Mouse (Mus musculus) stomach, embryonic 14.5 days (tissue): Measurements from ENCODE around the gene Gabrb1. TPM values are rescaled to one million over a fixed set of nuclear protein-coding genes. Genes with fewer than 3 reads are reported as not detected.
A peak's percentile ranks its signal among the peaks of the same experiment; 100 is the strongest.

Experiments
- ATAC-seq: fragments of 200-750 bp; cut with Nextera tagmentation; 2 replicates; pipeline ENCODE4 v1.8.0; 2017; ENCODE audit warnings: low read depth, moderate TSS enrichment; ENCODE audit not compliant: insufficient number of reproducible peaks, insufficient read depth, low FRiP score
- H3K27ac ChIP-seq: fragments of 300-500 bp; sonication (generic); 2 replicates; pipeline ENCODE4 v1.5.1; 2014; ENCODE audit warnings: mild to moderate bottlenecking, low read length, moderate library complexity, mixed read lengths
- H3K27me3 ChIP-seq: fragments of 300-500 bp; sonication (generic); 2 replicates; pipeline ENCODE4 v1.6.1; 2014; ENCODE audit warnings: low read length, control low read depth, mixed read lengths; ENCODE audit not compliant: control insufficient read depth, insufficient read depth
- H3K36me3 ChIP-seq: fragments of 300-500 bp; sonication (generic); 2 replicates; pipeline ENCODE4 v1.6.1; 2014; ENCODE audit warnings: mild to moderate bottlenecking, control low read depth, low read length, moderate library complexity, mixed read lengths; ENCODE audit not compliant: control insufficient read depth, insufficient read depth
- H3K4me1 ChIP-seq: fragments of 300-500 bp; sonication (generic); 2 replicates; pipeline ENCODE4 v1.6.1; 2014; ENCODE audit warnings: low read length, control low read depth, mixed read lengths; ENCODE audit not compliant: control insufficient read depth, insufficient read depth
- H3K4me2 ChIP-seq: fragments of 300-500 bp; sonication (generic); replicated peaks from 2 replicates; pipeline ENCODE4 v1.6.1; 2014; ENCODE audit warnings: low read depth, low read length, control low read depth
- H3K4me3 ChIP-seq: fragments of 300-500 bp; sonication (generic); 2 replicates; pipeline ENCODE4 v1.5.1; 2014; ENCODE audit warnings: low read depth, low read length, control low read depth
- H3K9ac ChIP-seq: fragments of 300-500 bp; sonication (generic); replicated peaks from 2 replicates; pipeline ENCODE4 v1.6.1; 2014; ENCODE audit warnings: low read depth, mild to moderate bottlenecking, control low read depth, low read length, moderate library complexity, mixed read lengths
- H3K9me3 ChIP-seq: fragments of 300-500 bp; sonication (generic); 2 replicates; pipeline ENCODE4 v1.6.1; 2016; ENCODE audit warnings: low read depth, low read length, control low read depth; ENCODE audit not compliant: control insufficient read depth
- WGBS: fragments of 180-500 bp; shearing (Covaris S2); extraction: QIAGEN DNeasy Blood & Tissue Kit; methylation state at CpG from one replicate; pipeline ENCODE4 v1.1.7; 2014; 5-methylcytosine and 5-hydroxymethylcytosine counted together
- polyA plus RNA-seq: library from polyadenylated mRNA; unstranded; fragments of >200 nt; fragmentation: Nextera tagmentation; extraction: Ambion mirVana; gene quantifications from 2 replicates; pipeline ENCODE4 v1.2.1, GENCODE M21; 2014

The Gabrb1 gene
- polyA plus RNA-seq, 1 experiment from 2014 or later, result 3.3 TPM

- no peaks in the 10 kb centered on the region for H3K9me3 ChIP-seq
- ATAC-seq, result peak; percentile 70
- under 1% methylated on average over 15 of the region's 15 CpGs for WGBS
- H3K4me1 ChIP-seq, result no peaks in the 10 kb centered on the region
- peaks cover 5% of the 10 kb centered on the region for H3K27me3 ChIP-seq
- no peak within 1 kb of the TSS for H3K9ac ChIP-seq
- H3K27ac ChIP-seq, result no peak within 1 kb of the TSS
- peak within 1 kb of the TSS; percentile 97 for H3K4me2 ChIP-seq
- H3K4me3 ChIP-seq, result peak within 1 kb of the TSS; percentile 48
- no peaks in the 10 kb centered on the region for H3K36me3 ChIP-seq
Measured at GRCm38 (mm10) chr5:71658115-71658497, 193 bp downstream of the Gabrb1 start, which contains the start of gene Gabra4. Gene Gabra4 (minus strand): TSS chr5:71658308.

DNA sequence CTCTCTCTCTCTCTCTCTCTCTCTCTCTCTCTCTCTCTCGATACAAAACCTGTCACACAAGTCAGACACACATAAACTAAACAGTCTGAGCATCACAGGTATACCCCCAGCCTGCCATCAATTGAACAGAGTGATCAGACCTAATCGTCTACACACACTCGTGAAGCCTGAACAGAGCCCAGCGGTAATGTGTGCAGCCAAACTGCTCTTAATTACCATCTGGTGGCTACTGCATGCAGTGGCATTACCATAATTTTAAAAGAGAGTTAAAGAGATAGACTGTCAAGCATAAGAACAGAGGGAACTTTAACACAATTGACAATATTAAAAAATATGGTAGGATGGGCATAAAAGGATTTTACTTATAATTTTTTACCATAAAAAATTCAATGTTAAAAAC lies 7.7 kb downstream of the Gabrb1 start:
- no peak for ATAC-seq
- H3K9ac ChIP-seq, result no peak overlapping the region
- H3K27ac ChIP-seq, result no peak overlapping the region
- 40% methylated on average over 4 of the region's 4 CpGs for WGBS
- no peak overlapping the region for H3K4me2 ChIP-seq
- no peaks in the 10 kb centered on the region for H3K27me3 ChIP-seq
- H3K4me3 ChIP-seq, result no peak overlapping the region
- no peaks in the 10 kb centered on the region for H3K4me1 ChIP-seq
- no peaks in the 10 kb centered on the region for H3K9me3 ChIP-seq
- no peaks in the 10 kb centered on the region for H3K36me3 ChIP-seq

DNA sequence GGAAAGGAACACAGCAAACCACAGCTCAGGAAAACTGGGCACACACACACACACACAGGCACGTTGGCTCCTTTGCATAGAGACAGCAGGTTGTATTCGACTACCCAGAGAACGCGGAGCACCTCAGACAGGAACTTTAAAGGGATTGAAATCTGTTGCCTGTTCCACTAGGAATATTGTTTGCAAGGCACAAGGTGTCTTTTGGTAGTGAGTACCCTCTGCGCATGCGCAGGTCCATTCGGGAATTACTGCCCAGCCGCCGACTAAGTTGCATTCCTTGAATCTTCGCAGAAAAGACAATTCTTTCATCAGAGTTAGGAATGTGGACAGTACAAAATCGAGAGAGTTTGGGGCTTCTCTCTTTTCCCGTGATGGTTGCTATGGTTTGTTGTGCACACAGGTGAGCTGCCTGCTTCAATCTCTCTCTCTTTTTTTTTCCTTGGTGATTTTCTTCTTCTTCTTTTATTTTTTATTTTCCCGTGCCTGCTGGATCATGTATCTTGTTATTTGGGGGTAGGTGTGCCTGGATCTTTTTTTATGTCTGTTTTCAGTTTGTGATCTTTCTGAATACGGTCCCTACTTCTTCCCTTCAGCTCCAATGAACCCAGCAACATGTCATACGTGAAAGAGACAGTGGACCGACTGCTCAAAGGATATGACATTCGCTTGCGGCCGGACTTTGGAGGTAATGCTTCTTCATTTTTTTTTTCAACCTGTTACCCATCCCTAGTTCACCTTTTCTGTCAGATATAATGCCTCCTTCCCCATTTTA lies 42.0 kb downstream of the Gabrb1 start:
- no peaks in the 10 kb centered on the region for H3K36me3 ChIP-seq
- H3K27me3 ChIP-seq, result 0 out of 2 replicates have a peak, but pooled peaks cover 2% of the 10 kb centered on the region
- peak overlapping the region; percentile 83 for H3K4me2 ChIP-seq
- no peaks in the 10 kb centered on the region for H3K9me3 ChIP-seq
- WGBS, result 1% methylated on average over 19 of the region's 19 CpGs
- no peak overlapping the region for H3K9ac ChIP-seq
- no peak for ATAC-seq
- no peak overlapping the region for H3K27ac ChIP-seq
- H3K4me1 ChIP-seq, result peaks cover 5% of the 10 kb centered on the region
- H3K4me3 ChIP-seq, result peak overlapping the region; percentile 34

- no peaks in the 10 kb centered on the region for H3K9me3 ChIP-seq
- peak overlapping the region; percentile 83 for H3K4me2 ChIP-seq
- 0 out of 2 replicates have a peak, but pooled peaks cover 2% of the 10 kb centered on the region for H3K27me3 ChIP-seq
- peaks cover 5% of the 10 kb centered on the region for H3K4me1 ChIP-seq
- H3K27ac ChIP-seq, result no peak overlapping the region
- no peaks in the 10 kb centered on the region for H3K36me3 ChIP-seq
- peak; percentile 89 for ATAC-seq
- peak overlapping the region; percentile 34 for H3K4me3 ChIP-seq
- H3K9ac ChIP-seq, result peak overlapping the region; percentile 45
- WGBS, result under 1% methylated on average over 46 of the region's 46 CpGs
Measured at GRCm38 (mm10) chr5:71700468-71701272, 42.8 kb downstream of the Gabrb1 start.

DNA sequence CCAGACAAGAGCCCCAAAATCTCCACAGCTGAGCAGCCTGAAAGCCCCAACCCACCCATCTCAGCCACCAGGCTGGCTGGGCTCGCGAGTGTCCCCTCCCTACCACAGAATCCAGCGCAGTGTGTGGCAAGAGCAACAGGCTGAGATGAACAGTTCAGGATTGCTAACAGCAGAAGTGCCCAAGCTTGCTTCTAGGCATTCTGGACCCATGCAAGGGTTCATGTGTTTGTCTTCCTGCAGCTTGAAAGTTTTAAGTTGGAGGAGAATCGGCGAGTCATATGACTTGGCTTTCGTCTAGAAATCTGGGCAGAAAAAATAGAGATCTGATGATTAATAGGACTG lies 43.3 kb downstream of the Gabrb1 start:
- Histone ChIP-seq H3K9me3 (no peaks in the 10 kb centered on the region), H3K27ac (no peak overlapping the region), H3K4me1 (peaks cover 5% of the 10 kb centered on the region), H3K4me2 (peak overlapping the region; percentile 83), H3K9ac (peak overlapping the region; percentile 45), H3K27me3 (0 out of 2 replicates have a peak, but pooled peaks cover 2% of the 10 kb centered on the region), H3K4me3 (peak overlapping the region; percentile 34), H3K36me3 (no peaks in the 10 kb centered on the region)
- no peak for ATAC-seq
- under 1% methylated on average over 6 of the region's 6 CpGs for WGBS

DNA sequence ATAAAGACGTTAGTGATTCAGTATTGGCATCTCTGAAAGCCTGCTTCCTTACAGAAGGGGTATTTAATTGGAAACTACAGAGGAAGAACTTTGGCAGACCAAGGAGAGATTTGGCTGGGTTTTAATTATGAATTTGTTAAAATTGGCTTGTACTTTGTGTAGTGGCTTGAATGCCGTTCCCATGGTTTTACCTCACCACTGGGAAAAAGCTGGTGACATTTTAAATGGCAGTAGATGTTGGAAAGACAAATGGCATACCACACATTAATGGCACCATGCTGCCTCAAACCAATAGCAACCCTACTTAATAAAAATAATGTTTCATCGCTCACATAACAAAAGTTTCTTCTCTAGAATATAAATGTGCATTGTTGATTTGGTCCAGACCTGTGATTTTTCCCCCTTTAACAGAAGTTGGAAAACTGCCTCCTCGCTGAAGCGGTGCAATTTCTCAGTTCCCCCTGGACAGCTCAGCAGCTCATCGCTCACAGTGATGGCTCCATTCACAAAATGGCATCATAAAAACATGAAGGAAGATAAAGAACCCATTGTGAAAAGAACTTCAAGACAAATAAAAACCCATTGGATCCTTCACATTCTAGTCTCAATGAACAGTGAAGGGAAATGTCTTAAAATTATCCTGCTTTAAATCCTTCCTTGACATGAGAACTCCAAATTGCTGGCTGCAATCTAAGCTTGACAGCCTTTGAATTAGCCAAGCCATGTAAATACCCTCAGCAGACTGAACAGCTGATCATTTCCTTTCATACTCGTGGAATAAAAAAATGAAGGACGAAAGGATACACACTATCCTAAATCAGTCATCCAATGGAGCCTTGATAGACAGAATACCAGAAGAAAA lies 75.2 kb downstream of the Gabrb1 start:
- Histone ChIP-seq H3K4me1 (no peaks in the 10 kb centered on the region), H3K36me3 (no peaks in the 10 kb centered on the region), H3K9me3 (no peaks in the 10 kb centered on the region), H3K9ac (no peak overlapping the region), H3K27ac (no peak overlapping the region), H3K4me2 (no peak overlapping the region), H3K4me3 (no peak overlapping the region), H3K27me3 (no peaks in the 10 kb centered on the region)
- no peak for ATAC-seq
- 80% methylated on average over 8 of the region's 8 CpGs for WGBS

- no peak overlapping the region for H3K9ac ChIP-seq
- H3K4me2 ChIP-seq, result no peak overlapping the region
- H3K9me3 ChIP-seq, result no peaks in the 10 kb centered on the region
- 67% methylated on average over 2 of the region's 2 CpGs for WGBS
- H3K4me1 ChIP-seq, result no peaks in the 10 kb centered on the region
- H3K36me3 ChIP-seq, result no peaks in the 10 kb centered on the region
- no peak for ATAC-seq
- H3K27ac ChIP-seq, result no peak overlapping the region
- no peak overlapping the region for H3K4me3 ChIP-seq
- H3K27me3 ChIP-seq, result no peaks in the 10 kb centered on the region
Measured at GRCm38 (mm10) chr5:71747411-71747810, 89.5 kb downstream of the Gabrb1 start.

DNA sequence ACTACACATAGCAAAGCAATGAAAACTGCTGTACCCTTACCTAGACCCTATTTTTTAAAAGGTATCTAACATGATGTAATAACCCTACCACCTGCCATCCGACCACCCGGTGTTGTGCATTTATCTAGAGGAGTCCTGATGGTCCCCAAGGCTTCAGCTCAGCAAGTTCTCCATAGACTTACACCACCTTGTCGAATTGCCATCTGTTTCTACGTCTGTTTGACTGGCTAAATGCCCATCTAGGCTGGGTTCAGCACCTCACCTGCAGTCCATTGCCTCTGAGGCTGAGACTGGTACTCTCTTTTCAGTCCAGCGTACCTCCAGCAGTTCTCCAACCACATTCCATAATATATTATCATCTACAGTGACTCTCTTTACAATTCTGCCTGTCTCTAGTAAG lies 96.1 kb downstream of the Gabrb1 start:
- Histone ChIP-seq H3K4me2 (no peak overlapping the region), H3K27ac (no peak overlapping the region), H3K9ac (no peak overlapping the region), H3K9me3 (no peaks in the 10 kb centered on the region), H3K36me3 (no peaks in the 10 kb centered on the region), H3K27me3 (no peaks in the 10 kb centered on the region), H3K4me1 (no peaks in the 10 kb centered on the region), H3K4me3 (no peak overlapping the region)
- ATAC-seq, result no peak
- 80% methylated on average over 5 of the region's 5 CpGs for WGBS
